Mouse (Mus musculus): ENCODE measurements around the gene Hist1h4i. TPM values are rescaled to one million over a fixed set of nuclear protein-coding genes. Genes with fewer than 3 reads are reported as not detected.
"Not testable (repeated sequence)": the region's sequence is repeated elsewhere in the genome, so short reads cannot be mapped to it uniquely, and the experiment has no call there.

Gene Hist1h4i
- polyA plus RNA-seq, 1 experiment from 2014 or later = 49.4 TPM

- ATAC-seq = peak; percentile 20
- H3K4me1 ChIP-seq = peaks cover 47% of the 10 kb centered on the region
- 2% methylated on average over 14 of the region's 14 CpGs for WGBS (ENCODE audit: insufficient replicate concordance)
- peak overlapping the region; percentile 51 for H3K4me3 ChIP-seq
- no peaks in the 10 kb centered on the region for H3K9me3 ChIP-seq (replicated peaks)
- peak overlapping the region; percentile 72 for H3K9ac ChIP-seq
- no peaks in the 10 kb centered on the region for H3K36me3 ChIP-seq
- H3K4me2 ChIP-seq = peak overlapping the region; percentile 69
- no peaks in the 10 kb centered on the region for H3K27me3 ChIP-seq (replicated peaks)
- peak overlapping the region; percentile 96 for H3K27ac ChIP-seq
Observed at GRCm38 (mm10) chr13:22043503-22044431, 2.6 kb upstream of the Hist1h4i start.

GRCm38 (mm10) chr13:22042568-22043502, 1.7 kb upstream of the Hist1h4i start, which contains the start of the genes Hist1h2ag and Hist1h2bj:
TSS of gene Hist1h2ag (minus strand) at chr13:22042944.
TSS of gene Hist1h2bj (plus strand) at chr13:22043214.
- H3K9me3 ChIP-seq (replicated peaks); H3K27me3 ChIP-seq (replicated peaks); H3K36me3 ChIP-seq: not testable (repeated sequence)
- peak within 1 kb of the TSS; percentile 98 for H3K27ac ChIP-seq
- peak; percentile 83 for ATAC-seq
- peak within 1 kb of the TSS; percentile 89 for H3K9ac ChIP-seq
- peak within 1 kb of the TSS; percentile 60 for H3K4me3 ChIP-seq
- under 1% methylated on average over 54 of the region's 80 CpGs for WGBS (ENCODE audit: insufficient replicate concordance)
- peaks cover 51% of the 10 kb centered on the region for H3K4me1 ChIP-seq
- H3K4me2 ChIP-seq = peak within 1 kb of the TSS; percentile 75

GRCm38 (mm10) chr13:22041651-22042567, 747 bp upstream of the Hist1h4i start:
- WGBS (ENCODE audit: insufficient replicate concordance) = 2% methylated on average over 13 of the region's 13 CpGs
- H3K4me3 ChIP-seq = peak overlapping the region; percentile 60
- H3K27me3 ChIP-seq (replicated peaks) = no peaks in the 10 kb centered on the region
- peak overlapping the region; percentile 75 for H3K4me2 ChIP-seq
- H3K4me1 ChIP-seq = peaks cover 60% of the 10 kb centered on the region
- peak overlapping the region; percentile 98 for H3K27ac ChIP-seq
- ATAC-seq = no peak
- peak overlapping the region; percentile 89 for H3K9ac ChIP-seq
- H3K36me3 ChIP-seq = no peaks in the 10 kb centered on the region
- no peaks in the 10 kb centered on the region for H3K9me3 ChIP-seq (replicated peaks)

DNA sequence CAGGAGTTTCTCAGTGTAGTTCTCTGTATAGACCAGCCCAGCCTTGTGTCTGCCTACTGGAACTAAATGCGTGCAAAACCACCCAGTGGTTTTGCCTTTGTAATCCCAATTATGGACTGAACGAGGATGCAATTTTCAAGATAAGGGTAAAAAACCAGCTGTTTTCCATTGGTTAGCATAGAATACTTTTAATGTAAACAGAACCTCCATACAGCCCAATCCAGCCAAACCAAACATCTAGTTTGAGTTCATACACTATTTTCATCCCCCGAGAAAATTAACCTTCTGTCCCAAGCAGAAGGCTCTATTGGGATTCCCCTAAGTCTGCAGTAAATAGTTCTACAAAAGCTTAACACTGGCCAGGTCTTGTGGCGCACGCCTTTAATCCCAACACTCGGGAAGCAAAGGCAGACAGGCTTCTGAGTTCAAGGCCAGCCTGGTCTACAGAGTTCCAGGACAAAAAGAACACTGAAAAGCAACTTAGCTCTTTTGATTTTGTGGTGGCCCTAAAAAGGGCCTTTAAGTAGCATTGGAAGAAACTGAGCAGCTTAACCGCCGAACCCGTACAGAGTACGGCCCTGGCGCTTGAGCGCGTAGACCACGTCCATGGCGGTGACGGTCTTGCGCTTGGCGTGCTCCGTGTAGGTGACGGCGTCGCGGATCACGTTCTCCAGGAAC, 559 bp downstream of the Hist1h4i start:
- Histone ChIP-seq H3K4me3 (peak overlapping the region; percentile 60), H3K27ac (peak overlapping the region; percentile 98), H3K9me3 (replicated peaks) (no peaks in the 10 kb centered on the region), H3K27me3 (replicated peaks) (no peaks in the 10 kb centered on the region), H3K4me1 (peaks cover 63% of the 10 kb centered on the region), H3K36me3 (no peaks in the 10 kb centered on the region), H3K9ac (peak overlapping the region; percentile 89), H3K4me2 (peak overlapping the region; percentile 75)
- under 1% methylated on average over 23 of the region's 24 CpGs for WGBS (ENCODE audit: insufficient replicate concordance)
- ATAC-seq = peak; percentile 59

DNA sequence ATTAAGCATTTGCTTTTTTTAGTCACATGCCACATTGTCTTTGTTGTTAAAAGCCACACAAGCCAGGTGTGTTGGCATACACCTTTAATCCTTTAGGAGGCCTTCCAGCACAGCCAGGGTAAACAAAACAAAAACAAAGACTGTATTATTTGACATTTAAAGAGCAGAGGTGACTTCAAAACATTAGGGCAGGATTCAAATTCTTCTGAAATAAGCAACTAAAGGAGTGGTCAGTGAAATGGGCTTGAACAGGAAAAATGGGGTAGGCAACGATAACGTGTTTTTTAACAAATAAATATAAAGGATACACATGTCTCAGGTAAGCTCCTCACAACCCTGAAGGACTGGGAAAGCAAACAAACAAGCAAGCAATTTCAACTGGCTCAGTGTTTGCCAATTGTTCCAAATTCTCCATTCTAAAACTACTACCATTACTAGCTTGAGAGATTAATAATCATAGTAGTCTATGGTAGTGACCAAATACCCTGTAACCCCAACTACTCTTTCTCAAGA, 1.2 kb downstream of the Hist1h4i start:
- peak overlapping the region; percentile 89 for H3K9ac ChIP-seq
- 5% methylated on average over 2 of the region's 2 CpGs for WGBS (ENCODE audit: insufficient replicate concordance)
- H3K36me3 ChIP-seq = no peaks in the 10 kb centered on the region
- H3K4me2 ChIP-seq = peak overlapping the region; percentile 75
- H3K4me3 ChIP-seq = peak overlapping the region; percentile 60
- H3K4me1 ChIP-seq = peaks cover 57% of the 10 kb centered on the region
- no peaks in the 10 kb centered on the region for H3K27me3 ChIP-seq (replicated peaks)
- peak overlapping the region; percentile 98 for H3K27ac ChIP-seq
- ATAC-seq = no peak
- H3K9me3 ChIP-seq (replicated peaks) = no peaks in the 10 kb centered on the region

GRCm38 (mm10) chr13:22039364-22039763, 1.8 kb downstream of the Hist1h4i start:
- Histone ChIP-seq H3K9ac (peak overlapping the region; percentile 89), H3K9me3 (replicated peaks) (no peaks in the 10 kb centered on the region), H3K4me3 (peak overlapping the region; percentile 60), H3K4me1 (peaks cover 55% of the 10 kb centered on the region), H3K4me2 (peak overlapping the region; percentile 75), H3K27ac (peak overlapping the region; percentile 98), H3K27me3 (replicated peaks) (no peaks in the 10 kb centered on the region), H3K36me3 (no peaks in the 10 kb centered on the region)
- 53% methylated on average over 5 of the region's 5 CpGs for WGBS (ENCODE audit: insufficient replicate concordance)
- no peak for ATAC-seq

GRCm38 (mm10) chr13:22037415-22037814, 3.7 kb downstream of the Hist1h4i start:
- no peaks in the 10 kb centered on the region for H3K9me3 ChIP-seq (replicated peaks)
- no peaks in the 10 kb centered on the region for H3K36me3 ChIP-seq
- WGBS (ENCODE audit: insufficient replicate concordance) = 59% methylated on average over 2 of the region's 2 CpGs
- peak overlapping the region; percentile 98 for H3K27ac ChIP-seq
- H3K4me1 ChIP-seq = peaks cover 67% of the 10 kb centered on the region
- peak overlapping the region; percentile 24 for H3K4me3 ChIP-seq
- ATAC-seq = no peak
- peak overlapping the region; percentile 75 for H3K4me2 ChIP-seq
- no peaks in the 10 kb centered on the region for H3K27me3 ChIP-seq (replicated peaks)
- H3K9ac ChIP-seq = peak overlapping the region; percentile 80

DNA sequence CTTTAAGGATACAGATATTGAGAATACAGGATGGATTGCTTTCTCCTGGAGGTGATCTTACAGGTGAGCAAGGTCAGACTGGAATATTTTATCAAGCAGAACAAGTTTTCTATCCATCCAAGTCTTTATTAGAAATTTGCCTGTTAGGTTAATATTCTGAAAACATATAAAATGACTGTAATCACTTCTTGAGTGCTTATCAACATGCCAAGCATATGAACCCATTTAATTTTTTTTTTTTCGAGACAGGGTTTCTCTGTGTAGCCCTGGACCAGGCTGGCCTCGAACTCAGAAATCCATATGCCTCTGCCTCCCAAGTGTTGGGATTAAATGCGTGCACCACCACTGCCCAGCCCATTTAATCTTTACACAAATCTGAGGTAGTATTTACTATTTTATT, 4.2 kb downstream of the Hist1h4i start:
- H3K4me2 ChIP-seq = peak overlapping the region; percentile 75
- H3K36me3 ChIP-seq = no peaks in the 10 kb centered on the region
- peak overlapping the region; percentile 80 for H3K9ac ChIP-seq
- peak overlapping the region; percentile 98 for H3K27ac ChIP-seq
- H3K27me3 ChIP-seq (replicated peaks) = no peaks in the 10 kb centered on the region
- H3K4me3 ChIP-seq = peak overlapping the region; percentile 53
- H3K9me3 ChIP-seq (replicated peaks) = no peaks in the 10 kb centered on the region
- peaks cover 68% of the 10 kb centered on the region for H3K4me1 ChIP-seq
- 44% methylated on average over 3 of the region's 3 CpGs for WGBS (ENCODE audit: insufficient replicate concordance)
- ATAC-seq = no peak

GRCm38 (mm10) chr13:22036149-22036956, 4.8 kb downstream of the Hist1h4i start:
- Histone ChIP-seq H3K27me3 (replicated peaks) (no peaks in the 10 kb centered on the region), H3K36me3 (no peaks in the 10 kb centered on the region), H3K27ac (peak overlapping the region; percentile 98), H3K4me1 (peaks cover 68% of the 10 kb centered on the region), H3K9me3 (replicated peaks) (no peaks in the 10 kb centered on the region), H3K4me2 (peak overlapping the region; percentile 75), H3K4me3 (peak overlapping the region; percentile 53), H3K9ac (peak overlapping the region; percentile 80)
- ATAC-seq = peak; percentile 19; the same call in 1 of the 2 replicates
- WGBS (ENCODE audit: insufficient replicate concordance) = 2% methylated on average over 20 of the region's 23 CpGs
